Mouse (Mus musculus) urinary bladder, postnatal 36 days (tissue): ENCODE results near the gene Fbxl8.
A peak's percentile ranks its signal among the peaks of the same experiment; 100 is the strongest.

ENCODE experiments used
- DNase-seq, 2 experiments: peaks; one replicate each; pipeline ENCODE4 v3.0.0; 2022; ENCODE audit warnings: low spot score in 2 of 2, mixed read lengths in 1 of 2

Fbxl8 gene

GRCm38 (mm10) chr8:105257318-105258114, 6.9 kb upstream of the Fbxl8 start:
- no peak for DNase-seq

GRCm38 (mm10) chr8:105258911-105259720, 5.3 kb upstream of the Fbxl8 start:
- DNase-seq: no peak

GRCm38 (mm10) chr8:105259721-105260320, 4.6 kb upstream of the Fbxl8 start:
- DNase-seq: peak; percentile 50 to 60

GRCm38 (mm10) chr8:105260371-105261099, 3.9 kb upstream of the Fbxl8 start:
- no peak for DNase-seq

- DNase-seq: no peak
These were observed 3.0 kb upstream of the Fbxl8 start for GRCm38 (mm10) chr8:105261326-105261980.

- DNase-seq: no peak
These were observed 1.1 kb upstream of the Fbxl8 start for GRCm38 (mm10) chr8:105263244-105263912.

- peak in 1 of 2 experiments; percentile 20 for DNase-seq
These were observed 680 bp downstream of the Fbxl8 start for GRCm38 (mm10) chr8:105265128-105265527.

GRCm38 (mm10) chr8:105266775-105267174, 2.3 kb downstream of the Fbxl8 start:
- DNase-seq: no peak

GRCm38 (mm10) chr8:105268342-105269074, 4.1 kb downstream of the Fbxl8 start:
- no peak for DNase-seq

- DNase-seq: no peak
These were observed 4.6 kb downstream of the Fbxl8 start for GRCm38 (mm10) chr8:105269075-105269458.

GRCm38 (mm10) chr8:105269461-105269947, 5.1 kb downstream of the Fbxl8 start, which contains the start of gene Hsf4:
Hsf4 (plus strand) TSS chr8:105269801.
- peak; percentile 62 to 72 for DNase-seq

- no peak for DNase-seq
These were observed 5.9 kb downstream of the Fbxl8 start for GRCm38 (mm10) chr8:105270101-105270915.

- no peak for DNase-seq
These were observed 6.4 kb downstream of the Fbxl8 start for GRCm38 (mm10) chr8:105270916-105271186.

GRCm38 (mm10) chr8:105275387-105275786, 10.9 kb downstream of the Fbxl8 start:
- DNase-seq: no peak

- DNase-seq: no peak
These were observed 11.4 kb downstream of the Fbxl8 start, which contains the start of gene Nol3 for GRCm38 (mm10) chr8:105275840-105276239. Nol3 (plus strand) TSS chr8:105276140.

GRCm38 (mm10) chr8:105276292-105277120, 12.1 kb downstream of the Fbxl8 start:
- DNase-seq: no peak

GRCm38 (mm10) chr8:105278911-105279334, 14.5 kb downstream of the Fbxl8 start:
- DNase-seq: peak; percentile 68 to 89

GRCm38 (mm10) chr8:105280567-105280966, 16.1 kb downstream of the Fbxl8 start:
- DNase-seq: no peak
